Mouse (Mus musculus) R1 (cell line): ENCODE results near the gene Psma6.
A peak's percentile ranks its signal among the peaks of the same experiment; 100 is the strongest.

Experiments
- DNase-seq: peaks from one replicate; pipeline ENCODE4 v3.0.0-alpha.2; 2018; ENCODE audit warnings: low read depth, low spot score

The Psma6 gene

DNA sequence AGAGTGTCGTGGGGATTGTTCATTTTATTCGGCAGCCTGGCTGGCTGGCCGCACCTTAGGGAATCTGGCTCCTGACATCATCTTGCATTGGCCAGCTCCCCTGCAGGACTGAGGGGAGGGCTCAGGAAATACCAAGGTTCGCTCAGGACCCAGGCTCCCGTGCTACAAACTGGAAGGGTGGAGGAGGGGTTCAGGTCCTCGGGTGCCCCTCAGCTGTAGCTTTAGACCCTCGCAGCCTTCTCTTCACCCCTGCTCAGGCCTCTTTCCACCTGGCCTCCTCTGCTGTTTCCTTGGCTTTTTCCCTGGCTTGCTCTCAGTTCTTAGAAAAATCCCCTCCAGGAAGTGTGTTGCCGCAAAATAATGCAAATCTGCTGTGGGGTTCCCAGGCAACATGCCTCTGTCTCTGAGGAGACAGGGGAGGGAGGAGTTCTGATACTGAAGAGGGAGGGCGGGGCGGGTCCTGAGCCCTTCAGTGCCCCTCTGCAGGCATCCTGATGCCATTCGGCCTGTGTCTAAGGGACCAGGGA, 54.7 kb downstream of the Psma6 start:
- DNase-seq, result peak; percentile 79

DNA sequence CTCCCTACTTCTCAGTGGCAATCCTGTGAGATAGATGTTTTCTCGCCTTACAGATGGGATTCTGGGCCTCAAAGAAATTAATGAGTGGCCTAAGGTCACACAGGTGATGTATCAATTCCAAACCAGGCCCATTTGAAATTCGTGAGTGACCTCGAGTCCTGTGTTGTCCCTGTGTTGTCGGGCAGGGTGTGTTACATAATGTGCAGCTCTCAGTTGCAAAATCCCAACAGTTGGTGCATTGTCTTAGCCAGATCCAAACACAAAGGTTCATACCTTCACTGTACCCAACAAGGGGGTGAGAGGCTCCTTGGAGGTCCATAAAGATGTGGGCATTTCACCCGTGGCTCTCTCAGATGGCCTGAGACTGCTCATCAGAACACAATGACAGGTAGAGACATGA, 56.4 kb downstream of the Psma6 start:
- no peak for DNase-seq

DNA sequence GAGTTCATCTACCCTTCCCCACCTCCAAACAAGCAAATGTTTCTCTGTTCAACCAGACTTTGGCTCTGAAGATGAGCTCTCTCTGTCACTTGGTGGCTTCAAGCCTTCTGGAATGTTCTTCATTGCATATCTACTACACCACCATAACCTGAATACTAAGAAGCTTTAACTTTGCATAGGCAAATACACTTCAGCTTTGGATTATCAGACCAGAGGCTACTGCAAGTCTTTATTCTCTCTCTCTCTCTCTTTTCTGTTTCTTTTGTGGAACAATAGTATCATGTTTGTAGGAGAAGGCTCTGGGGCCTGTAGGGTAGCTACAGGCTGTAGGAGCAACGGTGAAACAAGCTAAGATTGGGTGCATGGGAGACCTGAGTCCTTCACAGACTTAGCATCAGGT, 58.2 kb downstream of the Psma6 start:
- DNase-seq, result no peak

DNA sequence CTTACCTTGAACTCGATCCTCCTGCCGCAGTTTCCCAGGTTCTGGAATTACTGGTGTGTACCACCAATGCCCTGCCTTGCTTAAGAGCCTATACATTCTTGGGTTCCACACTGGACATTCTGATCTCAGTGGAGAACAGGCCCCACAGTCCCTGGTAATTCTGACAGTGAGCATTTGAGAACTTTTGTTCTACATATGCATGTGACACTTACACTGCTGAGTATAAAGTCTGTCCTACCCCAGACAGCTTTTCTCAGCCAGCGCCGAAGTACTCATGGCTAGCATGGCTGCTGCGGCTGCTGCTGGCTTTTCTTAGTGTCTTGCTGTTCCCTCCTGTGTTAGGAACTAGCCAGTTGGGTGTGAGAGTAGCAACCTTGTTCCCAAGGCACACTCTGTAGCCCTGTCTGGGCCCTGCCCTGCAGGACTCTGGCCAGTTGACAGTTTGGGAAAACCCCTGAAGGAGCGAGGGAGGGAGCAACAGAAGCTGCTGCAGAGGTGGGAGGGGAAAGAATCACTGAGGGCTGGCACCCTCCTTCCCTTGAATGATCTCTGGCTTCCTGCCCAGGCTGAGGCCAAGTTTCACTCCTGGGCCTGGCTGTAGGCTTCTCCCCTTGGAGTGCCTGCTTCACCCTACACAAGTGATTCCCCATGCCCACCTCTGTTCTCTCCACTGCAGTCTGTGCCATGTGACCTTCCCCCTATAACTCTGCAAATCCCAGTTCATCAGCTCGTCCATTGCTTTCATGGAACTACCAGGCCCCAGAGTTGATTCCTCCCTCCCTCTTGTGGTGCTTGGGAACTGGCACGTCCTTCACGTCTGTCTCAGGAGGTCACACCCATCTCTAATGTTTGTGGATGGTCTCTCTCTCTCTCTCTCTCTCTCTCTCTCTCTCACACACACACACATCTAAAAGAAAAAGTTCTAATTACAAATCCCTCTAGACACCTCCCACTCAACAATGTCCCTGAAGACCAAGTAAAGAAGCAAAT, 59.1 kb downstream of the Psma6 start:
- DNase-seq, result no peak

DNA sequence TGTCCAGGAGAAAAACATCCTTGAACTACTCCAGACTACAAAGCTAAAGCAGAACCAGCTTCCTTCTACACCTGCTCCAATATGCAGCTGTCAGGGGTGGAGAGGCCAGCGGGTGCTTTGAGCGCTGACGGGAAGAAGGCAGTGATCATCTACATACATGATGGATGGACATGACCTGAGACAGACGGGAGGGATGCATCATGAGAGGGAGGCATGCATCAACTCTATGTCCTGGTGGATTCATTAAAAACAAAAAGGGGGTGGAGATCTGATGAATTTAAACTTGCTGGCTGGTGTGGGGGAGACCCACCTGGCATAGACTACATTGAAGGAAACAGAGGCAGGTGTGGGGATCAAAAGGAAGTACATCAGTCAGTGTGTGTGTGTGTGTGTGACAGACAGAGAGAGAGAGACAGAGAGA, 60.0 kb downstream of the Psma6 start:
- no peak for DNase-seq

DNA sequence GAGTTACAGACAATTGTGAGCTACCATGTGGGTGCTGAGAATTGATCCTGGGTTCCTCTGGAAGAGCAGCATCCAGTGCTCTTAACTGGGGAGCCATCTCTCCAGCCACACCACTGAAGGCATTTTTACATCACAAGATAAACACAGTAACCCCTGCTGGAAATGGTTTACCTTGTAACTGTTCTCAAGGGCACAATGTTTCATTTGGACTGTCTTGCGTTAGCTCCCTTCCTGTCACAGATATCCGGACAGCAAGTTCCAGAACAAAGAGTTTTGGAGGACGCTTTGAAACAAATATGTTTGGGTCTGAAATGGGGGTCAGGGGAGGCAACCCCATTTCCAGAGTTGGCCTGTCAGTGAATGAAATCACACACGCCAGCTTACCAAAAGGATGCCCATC, 61.6 kb downstream of the Psma6 start:
- DNase-seq, result no peak

DNA sequence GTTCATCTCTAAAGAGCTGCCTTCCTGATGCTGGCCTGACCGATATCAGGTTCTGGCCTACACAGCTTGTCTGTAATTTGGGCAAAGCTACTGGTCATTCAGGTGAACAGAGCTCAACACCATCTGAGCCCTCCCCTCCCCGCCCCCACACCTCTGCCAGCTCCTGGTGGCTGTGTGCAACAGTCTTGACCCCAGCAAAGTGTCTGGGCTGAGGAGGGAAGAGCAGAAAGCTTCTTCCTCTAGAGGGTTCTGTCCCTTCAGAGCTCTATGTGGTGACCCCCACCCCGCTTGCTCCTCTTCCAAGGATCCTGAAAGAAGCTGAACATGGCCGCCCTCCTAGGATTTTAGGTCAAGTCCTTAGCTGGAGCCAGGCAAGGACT, 62.3 kb downstream of the Psma6 start:
- no peak for DNase-seq

DNA sequence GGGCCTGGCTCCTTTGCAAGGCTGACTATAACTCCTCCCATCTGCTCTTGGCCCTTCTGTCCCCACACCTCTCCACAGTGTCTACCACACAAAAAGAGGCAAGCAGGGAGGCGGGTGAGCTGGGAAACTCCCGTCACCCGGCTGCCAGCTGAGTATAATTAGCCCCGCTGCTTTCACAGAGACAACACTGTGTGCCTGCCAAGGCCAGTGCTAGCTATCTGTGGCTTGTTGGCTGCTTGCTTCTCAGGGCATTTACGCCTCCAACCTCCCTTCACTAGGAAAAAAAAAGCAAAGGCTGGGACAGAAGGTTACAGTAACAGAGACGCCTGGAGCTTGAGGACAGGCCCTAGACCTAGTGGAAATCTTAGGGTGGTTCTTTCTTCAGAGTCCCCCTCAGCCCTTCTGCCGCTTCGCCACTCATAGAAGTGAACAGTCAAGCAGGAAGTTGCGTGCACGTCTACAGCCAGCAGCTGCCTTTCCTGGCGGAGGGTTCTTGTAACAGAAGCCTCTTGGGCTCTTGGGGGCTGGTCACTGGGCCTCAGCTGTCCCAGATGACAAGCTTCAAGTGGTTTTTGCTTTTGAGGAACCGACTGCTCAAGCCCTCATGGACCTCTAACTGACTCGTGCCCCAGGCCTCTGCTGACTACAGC, 62.8 kb downstream of the Psma6 start:
- peak; percentile 66 for DNase-seq

DNA sequence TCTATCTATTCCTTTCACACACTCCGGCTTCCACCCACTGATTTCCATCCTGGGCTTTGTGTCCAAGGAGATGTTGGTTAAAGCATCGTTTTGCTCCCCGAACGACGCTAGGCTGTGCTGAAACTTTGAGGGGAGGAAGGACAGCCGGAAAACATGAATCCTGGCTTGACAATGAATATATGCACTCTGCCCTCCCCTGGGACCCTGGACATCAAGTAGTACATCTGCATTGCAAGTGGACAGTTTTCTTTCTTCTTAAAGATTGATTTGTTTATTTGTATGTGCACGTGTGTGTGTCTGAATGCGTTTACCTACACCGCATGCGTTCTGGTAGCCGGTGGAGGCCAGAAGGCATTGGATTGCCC, 63.4 kb downstream of the Psma6 start:
- DNase-seq, result no peak

DNA sequence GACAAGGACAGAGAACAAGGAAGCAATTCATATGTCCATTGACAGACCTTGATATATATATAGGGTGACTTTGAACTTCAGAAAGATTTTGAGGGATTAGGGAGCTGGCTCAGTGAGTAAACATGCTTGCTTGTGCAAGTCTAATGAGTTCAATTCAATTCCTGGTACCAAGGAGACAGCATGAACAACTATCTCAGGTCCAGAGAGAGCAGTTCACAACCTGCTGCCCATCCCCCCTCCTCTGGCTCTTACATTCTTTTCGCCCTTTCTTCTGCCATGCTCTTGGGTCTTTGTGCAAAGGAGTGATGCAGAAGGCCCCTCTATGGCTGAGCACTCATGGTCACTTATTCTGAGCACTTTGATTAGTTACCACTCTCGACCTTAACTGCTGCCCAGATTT, 64.4 kb downstream of the Psma6 start:
- no peak for DNase-seq

DNA sequence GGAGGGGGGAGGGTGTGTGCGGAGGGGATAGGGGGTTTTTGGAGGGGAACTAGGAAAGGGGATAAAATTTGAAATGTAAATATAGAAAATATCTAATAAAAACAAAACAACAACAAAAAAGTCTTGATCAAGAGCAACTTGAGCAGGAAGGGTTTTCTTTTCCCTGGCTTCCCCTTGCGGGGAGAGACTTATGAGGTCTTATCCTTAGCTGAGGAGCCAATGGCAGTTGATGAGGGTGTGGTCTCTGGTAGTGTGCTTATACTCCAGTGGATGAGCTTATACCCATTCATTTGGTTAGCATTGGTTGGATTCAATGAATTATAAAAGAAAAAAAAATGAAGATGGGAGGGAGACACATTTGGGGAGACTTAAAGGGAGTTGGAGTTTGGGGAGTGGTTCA, 65.0 kb downstream of the Psma6 start:
- no peak for DNase-seq

DNA sequence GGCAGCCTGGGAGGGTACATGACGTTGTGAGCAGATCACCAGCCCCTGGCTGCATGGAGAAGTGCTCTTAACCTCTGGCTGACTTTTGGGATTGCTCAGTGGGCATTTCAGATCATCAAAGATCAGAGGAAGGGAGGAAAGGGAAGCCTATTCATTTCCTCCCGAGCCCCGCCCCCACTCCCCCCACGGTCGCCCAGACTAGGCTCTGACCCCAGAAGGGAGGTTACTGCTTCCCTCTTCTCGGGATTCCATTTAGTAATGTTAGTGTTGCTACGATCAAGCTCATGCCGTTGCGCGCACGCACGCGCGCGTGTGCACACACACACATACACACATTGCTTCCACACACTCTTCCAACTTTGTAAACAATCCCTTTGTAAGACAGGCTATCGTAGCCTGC, 66.4 kb downstream of the Psma6 start:
- no peak for DNase-seq

DNA sequence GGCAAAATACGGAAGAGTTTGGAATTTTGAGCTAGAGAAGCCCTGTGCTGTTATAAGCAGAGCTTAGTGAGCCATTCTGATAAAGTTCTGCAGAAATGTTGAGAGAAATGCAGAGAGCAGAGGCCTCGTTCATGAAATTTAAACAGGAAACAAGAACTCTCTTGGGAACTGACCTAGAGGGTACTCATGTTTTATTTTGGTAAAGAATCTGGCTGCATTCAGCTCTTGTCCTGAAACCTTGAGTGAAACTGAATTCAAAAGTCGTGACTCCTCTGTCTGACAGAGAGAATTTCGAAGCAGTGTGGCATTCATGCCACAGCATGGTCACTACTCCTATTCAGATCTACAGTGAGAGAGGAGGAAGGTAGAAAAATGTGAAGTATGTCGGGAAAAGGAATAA, 68.8 kb downstream of the Psma6 start:
- DNase-seq, result no peak

DNA sequence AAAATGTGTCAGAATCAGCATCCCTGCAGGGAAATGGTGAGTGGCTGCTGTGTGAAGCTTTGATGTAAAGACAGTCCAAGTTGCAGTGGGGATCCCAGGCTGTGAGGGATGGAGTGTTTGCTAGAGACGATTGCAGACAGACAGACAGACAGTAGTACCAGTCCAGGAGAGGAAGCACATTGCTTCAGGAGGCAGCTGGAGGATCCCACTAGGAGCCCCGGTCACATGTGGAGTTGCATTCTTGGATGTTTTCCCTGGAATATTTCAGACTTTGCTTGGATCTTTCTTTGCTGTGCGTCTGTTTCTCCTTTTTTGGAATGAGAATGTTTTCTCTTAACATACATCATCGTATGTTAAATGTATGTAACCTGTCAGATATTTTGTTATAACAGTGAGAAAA, 69.9 kb downstream of the Psma6 start:
- no peak for DNase-seq

DNA sequence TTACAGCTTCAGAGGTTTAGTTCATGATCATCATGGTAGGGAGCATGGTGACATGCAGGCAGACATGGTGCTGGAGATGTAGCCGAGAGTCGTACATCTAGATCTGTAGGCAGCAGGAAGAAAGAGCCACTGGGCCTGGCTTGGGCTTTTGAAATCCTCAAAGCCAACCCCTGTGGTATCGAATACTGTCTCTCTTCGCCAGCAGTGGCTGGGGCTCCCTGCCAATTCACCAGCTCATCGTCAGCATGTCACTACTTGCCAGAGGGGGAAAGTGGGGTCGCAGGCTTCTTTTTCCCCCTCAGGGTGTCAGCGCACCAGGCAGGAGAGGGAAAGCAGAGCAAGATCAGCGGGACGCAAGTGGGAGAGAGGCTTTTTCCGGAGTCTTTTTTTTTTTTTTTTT, 71.2 kb downstream of the Psma6 start:
- no peak for DNase-seq

DNA sequence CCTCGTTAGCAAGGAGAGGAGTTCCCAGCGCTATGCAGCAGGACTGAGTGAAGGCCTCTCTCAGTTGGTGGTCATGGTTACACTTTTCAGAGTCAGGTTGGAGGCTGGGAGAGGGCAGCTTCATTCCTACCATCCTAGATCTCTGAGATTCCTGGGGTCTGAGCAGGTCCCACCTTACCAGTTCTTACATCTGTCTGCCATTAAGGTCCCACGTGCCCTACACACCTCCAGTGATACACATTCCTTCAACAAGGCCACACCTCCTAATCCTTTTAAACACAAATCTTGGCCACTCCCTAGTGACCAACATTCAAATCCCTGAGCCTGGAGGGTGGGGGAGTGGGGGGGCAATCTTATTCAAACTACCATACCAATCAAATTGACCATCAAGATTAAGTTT, 72.1 kb downstream of the Psma6 start:
- DNase-seq, result peak; percentile 89

DNA sequence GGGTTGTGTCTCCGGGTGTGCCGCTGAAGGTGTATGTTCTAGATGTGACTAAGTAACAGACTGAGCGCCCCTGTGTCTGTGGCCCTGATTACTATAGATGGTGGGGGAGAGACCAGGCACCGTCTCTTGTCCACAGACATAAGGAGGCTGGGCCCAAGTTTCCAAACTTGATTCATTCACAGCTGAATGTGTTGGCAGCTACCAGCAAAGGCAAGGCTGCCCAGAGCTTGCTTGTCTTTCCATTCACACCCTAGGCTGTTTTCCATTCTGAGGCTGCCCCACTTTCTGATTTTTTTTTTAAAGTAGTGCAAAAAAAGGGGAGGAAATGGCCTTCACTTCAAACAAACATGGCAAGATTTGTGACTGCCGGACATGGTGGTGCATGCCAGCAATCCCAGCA, 72.9 kb downstream of the Psma6 start:
- DNase-seq, result no peak

DNA sequence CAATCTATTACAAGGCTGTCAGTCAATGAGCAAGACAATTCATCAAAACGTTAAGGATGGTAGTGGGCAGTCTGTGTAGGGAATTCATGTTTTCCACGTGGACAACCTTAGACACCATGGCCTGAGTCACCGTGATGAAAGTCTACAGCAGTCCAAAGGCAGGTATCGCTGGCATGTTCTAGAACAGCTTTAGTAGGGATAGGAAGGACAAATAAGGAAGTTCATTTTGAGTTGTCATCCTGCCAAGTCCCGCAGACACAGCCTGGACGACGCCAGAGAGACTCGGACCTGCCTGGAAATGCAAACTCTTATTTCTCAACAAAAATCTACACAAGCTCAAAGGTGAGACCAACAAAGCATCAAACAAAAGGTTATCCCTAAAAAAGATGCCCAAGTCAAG, 75.7 kb downstream of the Psma6 start:
- no peak for DNase-seq

DNA sequence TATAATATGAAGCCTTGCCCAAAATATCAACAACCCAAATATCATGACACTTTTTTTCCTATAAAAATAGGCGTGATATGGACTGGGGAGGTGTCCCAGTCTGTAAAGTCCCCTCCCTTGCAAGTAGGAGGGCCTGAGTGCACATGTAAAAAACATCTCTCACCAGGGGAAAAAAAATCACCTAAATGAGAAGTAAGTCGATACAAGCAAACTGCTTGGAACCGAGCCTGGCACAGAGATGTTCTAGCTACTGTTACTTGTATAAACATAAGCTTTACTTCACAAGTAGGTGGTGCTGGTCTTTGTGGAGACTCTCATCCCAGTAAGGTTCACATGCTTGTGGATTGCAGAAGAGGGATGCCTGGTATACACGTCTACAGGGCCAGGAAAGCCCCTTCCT, 76.9 kb downstream of the Psma6 start:
- DNase-seq, result no peak

DNA sequence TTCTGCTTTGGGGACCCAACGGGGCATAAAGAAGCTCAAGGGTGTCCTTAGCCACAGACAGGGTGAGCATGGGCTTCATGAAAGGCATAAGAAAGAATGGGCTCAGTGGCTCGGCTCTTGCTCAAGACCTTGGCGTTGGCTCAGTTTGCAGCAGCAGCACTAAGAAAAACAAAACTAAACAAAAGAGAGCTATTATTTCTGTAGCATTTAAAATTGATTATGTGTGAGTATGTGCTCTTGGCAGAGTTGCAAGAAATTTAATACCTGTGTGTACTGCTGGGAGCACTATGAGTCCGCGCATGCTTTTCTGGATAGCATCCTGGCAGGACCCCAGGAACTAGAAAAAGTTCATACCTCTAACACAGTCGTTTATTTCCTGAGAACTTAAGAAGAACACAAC, 77.7 kb downstream of the Psma6 start:
- DNase-seq, result no peak

DNA sequence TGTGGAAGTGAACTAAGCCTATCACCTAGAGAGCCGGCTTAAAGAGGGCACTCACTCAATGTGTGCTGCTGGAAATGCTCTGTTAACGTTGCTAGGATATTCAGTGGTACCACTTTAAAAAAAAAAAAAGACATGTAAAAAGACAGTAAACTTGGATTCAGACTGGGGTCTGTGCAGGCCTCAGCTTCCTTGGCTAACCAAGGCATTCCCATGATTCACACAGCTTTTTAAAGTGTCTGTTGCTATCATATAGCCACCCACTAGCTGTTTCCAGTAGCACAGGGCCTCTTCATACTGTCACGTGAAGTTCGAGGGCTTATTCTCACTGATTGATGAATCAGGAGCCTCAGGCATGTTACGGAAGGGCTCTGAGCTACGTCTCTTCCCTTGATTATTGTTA, 78.4 kb downstream of the Psma6 start:
- no peak for DNase-seq

DNA sequence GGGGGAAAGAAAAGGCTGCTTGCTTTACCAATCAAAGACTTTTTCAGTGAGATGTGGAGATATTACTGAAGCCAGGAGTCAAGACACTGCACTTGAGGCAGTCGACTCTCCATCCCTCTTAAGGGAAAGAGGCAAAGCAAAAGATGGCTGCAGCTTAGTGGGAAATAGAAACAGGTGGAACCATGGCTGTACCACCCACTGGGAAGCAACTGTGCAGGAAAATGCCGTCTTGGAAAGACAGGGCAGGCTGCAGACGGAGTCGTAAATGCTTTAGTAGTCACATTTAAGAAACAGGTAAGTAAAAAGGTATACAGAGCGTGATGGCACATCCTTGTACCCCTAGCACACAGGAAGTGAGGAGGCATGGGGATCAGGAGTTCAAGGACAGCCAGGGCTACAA, 79.1 kb downstream of the Psma6 start:
- no peak for DNase-seq
